Mouse (Mus musculus) CH12.LX (cell line): ENCODE measurements around the gene Gfod2. TPM values are rescaled to one million over a fixed set of nuclear protein-coding genes. Genes with fewer than 3 reads are reported as not detected.

Experiments
- DNase-seq: peaks from one replicate; pipeline ENCODE4 v3.0.0-alpha.2; 2013; ENCODE audit errors: extremely low read depth
- H3K27ac ChIP-seq: 2 replicates; pipeline ENCODE4 v1.5.1; 2012; ENCODE audit warnings: low read depth, mild to moderate bottlenecking, control low read depth, moderate library complexity; ENCODE audit not compliant: insufficient read depth
- H3K27me3 ChIP-seq: replicated peaks from 2 replicates; pipeline ENCODE3; 2012; ENCODE audit warnings: inconsistent platforms
- H3K36me3 ChIP-seq, 2 experiments: replicated peaks in 1 of 2; 2 replicates each; pipeline versions ENCODE3 to v1.6.1; 2012; ENCODE audit warnings: inconsistent platforms in 1 of 2, low read length in 1 of 2, mild to moderate bottlenecking in 1 of 2, mixed read lengths in 1 of 2, moderate library complexity in 1 of 2; ENCODE audit not compliant: control insufficient read depth in 1 of 2, insufficient read depth in 1 of 2
- H3K4me1 ChIP-seq, 2 experiments: 2 replicates each; pipeline ENCODE4 v1.6.1; 2012; ENCODE audit warnings: inconsistent platforms in 1 of 2, moderate library complexity in 1 of 2; ENCODE audit not compliant: insufficient read depth in 2 of 2, control insufficient read depth in 1 of 2
- H3K4me2 ChIP-seq: 2 replicates; pipeline ENCODE4 v1.6.1; 2012; ENCODE audit warnings: low read depth, mild to moderate bottlenecking, control low read depth; ENCODE audit not compliant: poor library complexity, insufficient read depth, severe bottlenecking
- H3K4me3 ChIP-seq, 3 experiments: fragments of 150-350 bp in 1 of 3; sonication (generic) in 1 of 3; replicated peaks in 1 of 3; 2 replicates each; pipeline versions ENCODE3 to v1.5.1; 2011 to 2012; ENCODE audit warnings: low read depth in 2 of 3, low read length in 2 of 3, mild to moderate bottlenecking in 2 of 3, moderate library complexity in 2 of 3, control low read depth in 1 of 3, improper control_type of control experiment in 1 of 3, inconsistent platforms in 1 of 3, mixed read lengths in 1 of 3; ENCODE audit not compliant: poor library complexity in 1 of 3
- H3K79me2 ChIP-seq: replicated peaks from 2 replicates; pipeline ENCODE4 v1.6.1; 2012; ENCODE audit warnings: mild to moderate bottlenecking, moderate library complexity; ENCODE audit not compliant: control insufficient read depth, poor library complexity, insufficient read depth, severe bottlenecking; ENCODE audit errors: extremely low read depth
- H3K9ac ChIP-seq: 2 replicates; pipeline ENCODE4 v1.6.1; 2012; ENCODE audit warnings: low read depth, mild to moderate bottlenecking, control low read depth, moderate library complexity; ENCODE audit not compliant: insufficient read depth
- H3K9me3 ChIP-seq: replicated peaks from 2 replicates; pipeline ENCODE3; 2012; ENCODE audit warnings: low read length, inconsistent platforms, mixed read lengths
- BHLHE40 ChIP-seq: IDR thresholded peaks from 2 replicates; pipeline ENCODE4 v1.6.1; 2011; ENCODE audit warnings: mild to moderate bottlenecking, low read depth, low read length, improper control_type of control experiment
- CHD2 ChIP-seq: IDR thresholded peaks from 2 replicates; pipeline ENCODE4 v1.6.1; 2011; ENCODE audit warnings: low read length, improper control_type of control experiment
- ELF1 ChIP-seq: IDR thresholded peaks from 2 replicates; pipeline ENCODE4 v1.6.1; 2014; ENCODE audit warnings: low read depth, mild to moderate bottlenecking, inconsistent platforms, low read length, improper control_type of control experiment
- GABPA ChIP-seq: IDR thresholded peaks from 2 replicates; pipeline ENCODE4 v1.6.1; 2012; ENCODE audit warnings: low read depth, low read length, improper control_type of control experiment, inconsistent platforms; ENCODE audit not compliant: insufficient replicate concordance
- JUN ChIP-seq: IDR thresholded peaks from 2 replicates; pipeline ENCODE4 v1.6.1; 2011; ENCODE audit warnings: low read depth, mild to moderate bottlenecking, low read length, improper control_type of control experiment, moderate library complexity; ENCODE audit not compliant: insufficient read depth
- KAT2A ChIP-seq: IDR thresholded peaks from 2 replicates; pipeline ENCODE4 v1.6.1; 2012; ENCODE audit warnings: low read length, improper control_type of control experiment, inconsistent platforms; ENCODE audit not compliant: insufficient replicate concordance
- MAX ChIP-seq: IDR thresholded peaks from 2 replicates; pipeline ENCODE4 v1.6.1; 2011; ENCODE audit warnings: low read length, improper control_type of control experiment
- MAZ ChIP-seq: IDR thresholded peaks from 2 replicates; pipeline ENCODE4 v1.6.1; 2012; ENCODE audit warnings: low read depth, mild to moderate bottlenecking, inconsistent platforms, low read length, improper control_type of control experiment, moderate library complexity
- MEF2A ChIP-seq: IDR thresholded peaks from 2 replicates; pipeline ENCODE4 v1.6.1; 2014; ENCODE audit warnings: low read depth, mild to moderate bottlenecking, inconsistent platforms, low read length, improper control_type of control experiment, borderline replicate concordance
- MYC ChIP-seq: IDR thresholded peaks from 2 replicates; pipeline ENCODE4 v1.6.1; 2011; ENCODE audit warnings: low read depth, mild to moderate bottlenecking, improper control_type of control experiment, low read length
- NELFE ChIP-seq: IDR thresholded peaks from 2 replicates; pipeline ENCODE4 v1.6.1; 2011; ENCODE audit warnings: low read depth, low read length, improper control_type of control experiment
- NRF1 ChIP-seq: IDR thresholded peaks from 2 replicates; pipeline ENCODE4 v1.6.1; 2014; ENCODE audit warnings: low read depth, mild to moderate bottlenecking, inconsistent platforms, low read length, improper control_type of control experiment, moderate library complexity
- PAX5 ChIP-seq: IDR thresholded peaks from 2 replicates; pipeline ENCODE4 v1.6.1; 2012; ENCODE audit warnings: low read length, inconsistent platforms, mixed read lengths
- POLR2AphosphoS2 ChIP-seq: IDR thresholded peaks from 2 replicates; pipeline ENCODE4 v1.6.1; 2011; ENCODE audit warnings: low read depth, low read length, improper control_type of control experiment
- RAD21 ChIP-seq: IDR thresholded peaks from 2 replicates; pipeline ENCODE4 v1.6.1; 2011; ENCODE audit warnings: low read depth, mild to moderate bottlenecking, low read length, improper control_type of control experiment, moderate library complexity
- SIN3A ChIP-seq: IDR thresholded peaks from 2 replicates; pipeline ENCODE4 v1.6.1; 2012; ENCODE audit warnings: low read length, improper control_type of control experiment, inconsistent platforms
- SMC3 ChIP-seq: IDR thresholded peaks from 2 replicates; pipeline ENCODE4 v1.6.1; 2011; ENCODE audit warnings: low read depth, low read length, improper control_type of control experiment
- TBP ChIP-seq: conservative IDR thresholded peaks from 2 replicates; pipeline ENCODE4 v1.6.1; 2011; ENCODE audit warnings: low read depth, low read length, improper control_type of control experiment
- UBTF ChIP-seq: IDR thresholded peaks from 2 replicates; pipeline ENCODE4 v1.6.1; 2012; ENCODE audit warnings: low read depth, mild to moderate bottlenecking, inconsistent platforms, low read length, improper control_type of control experiment, moderate library complexity
- USF1 ChIP-seq: IDR thresholded peaks from 2 replicates; pipeline ENCODE4 v1.6.1; 2014; ENCODE audit warnings: low read depth, mild to moderate bottlenecking, inconsistent platforms, low read length, improper control_type of control experiment
- ZC3H11A ChIP-seq: IDR thresholded peaks from 2 replicates; pipeline ENCODE4 v1.6.1; 2012; ENCODE audit warnings: low read depth, mild to moderate bottlenecking, inconsistent platforms, low read length, improper control_type of control experiment
- ZKSCAN1 ChIP-seq: IDR thresholded peaks from 2 replicates; pipeline ENCODE4 v1.6.1; 2012; ENCODE audit warnings: low read depth, inconsistent platforms, low read length, improper control_type of control experiment, borderline replicate concordance
- ZMIZ1 ChIP-seq: IDR thresholded peaks from 2 replicates; pipeline ENCODE4 v1.6.1; 2012; ENCODE audit warnings: low read depth, mild to moderate bottlenecking, inconsistent platforms, low read length, improper control_type of control experiment
- ZNF384 ChIP-seq: IDR thresholded peaks from 2 replicates; pipeline ENCODE4 v1.6.1; 2012; ENCODE audit warnings: low read depth, low read length, improper control_type of control experiment, inconsistent platforms
- dilution Hi-C: fragments of 300-500 bp; cut with MboI; formaldehyde crosslinking; loops from 2 replicates; pipeline ENCODE4 v1.14.3; 2020; ENCODE audit warnings: low sequenced_read_pairs; ENCODE audit not compliant: extremely low pct_unique_long_range_greater_than_20kb, extremely low pct_ligation_motif_present
- in situ Hi-C: fragments of 300-500 bp; cut with MboI; formaldehyde crosslinking; loops from 3 replicates; pipeline ENCODE4 v1.14.3; 2019; ENCODE audit warnings: low sequenced_read_pairs, low pct_ligation_motif_present, low pct_unique_long_range_greater_than_20kb, mixed read lengths
- polyA plus RNA-seq: library from polyadenylated mRNA; unstranded; fragments of >175 nt; gene quantifications from 2 replicates; pipeline ENCODE4 v1.2.1, GENCODE M21; 2012; ENCODE audit warnings: low read depth; ENCODE audit not compliant: insufficient read length
- total RNA-seq, 2 experiments: library from RNA; depleted of rRNA; stranded (reverse); fragments of 300-350 nt in 1 of 2; fragments of >200 nt in 1 of 2; gene quantifications; 2 replicates each; pipeline ENCODE4 v1.2.3; 2012 to 2014

Gfod2 gene
- total and polyA plus RNA-seq, 3 experiments = 1.7 to 3.1 (median 3.1) TPM

- Histone ChIP-seq H3K4me3 (no peak overlapping the region), H3K27me3 (no peaks in the 10 kb centered on the region), H3K36me3 (peaks cover 4 to 67% of the 10 kb centered on the region in 2 experiments), H3K4me1 (peaks cover 0 to 14% of the 10 kb centered on the region in 2 experiments; a peak in 1 of 4 replicates), H3K27ac (no peak overlapping the region), H3K4me2 (no peak overlapping the region), H3K9ac (no peak overlapping the region), H3K79me2 (no peaks in the 10 kb centered on the region), H3K9me3 (no peaks in the 10 kb centered on the region)
- dilution Hi-C loops = no loop called here
- in situ Hi-C loops = loop anchor here (5.0 kb wide), 1 partner anchor 33 kb away; no protein-coding TSS in a partner anchor
- no peak for DNase-seq
- TF ChIP-seq SIN3A (no peak), UBTF (no peak), ELF1 (no peak), ZMIZ1 (no peak), TBP (no peak), PAX5 (no peak), JUN (no peak), GABPA (no peak), ZKSCAN1 (no peak), USF1 (no peak), SMC3 (no peak)
These were observed 37.3 kb upstream of the Gfod2 start for GRCm38 (mm10) chr8:105795785-105796184.

DNA sequence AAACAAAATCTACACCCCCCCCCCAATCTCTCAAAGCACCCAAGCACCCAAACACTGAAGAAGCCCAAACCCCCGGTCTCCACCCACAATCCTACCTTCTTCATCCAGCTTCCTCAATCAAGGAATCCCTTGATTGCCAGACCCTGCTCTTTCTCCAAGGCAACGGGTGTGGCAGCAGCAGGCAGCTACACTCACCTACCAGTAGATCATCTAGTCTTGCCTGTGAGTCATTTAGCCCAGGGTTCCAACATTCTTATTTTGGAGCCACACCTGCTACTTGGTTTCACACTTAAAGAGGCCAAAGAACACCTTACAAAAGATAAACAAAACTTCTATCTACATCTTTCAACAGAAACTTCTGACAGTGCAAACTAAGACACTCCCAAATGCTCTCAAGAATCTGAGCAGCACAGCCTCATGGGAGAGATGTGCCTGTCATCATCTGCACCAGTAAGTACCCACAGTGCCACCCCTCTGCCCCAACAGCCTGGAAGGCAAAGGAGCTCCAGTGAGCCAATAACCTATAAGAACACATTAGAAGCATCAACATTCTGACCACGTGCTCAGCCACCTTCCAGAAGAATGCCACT is 35.6 kb upstream of the Gfod2 start:
- Histone ChIP-seq H3K36me3 (peaks cover 4 to 73% of the 10 kb centered on the region in 2 experiments), H3K4me1 (peaks cover 0 to 16% of the 10 kb centered on the region in 2 experiments; a peak in 1 of 4 replicates), H3K4me3 (no peak overlapping the region), H3K4me2 (no peak overlapping the region), H3K9ac (no peak overlapping the region), H3K9me3 (no peaks in the 10 kb centered on the region), H3K27ac (no peak overlapping the region), H3K27me3 (no peaks in the 10 kb centered on the region), H3K79me2 (no peaks in the 10 kb centered on the region)
- dilution Hi-C loops = no loop called here
- no peak for DNase-seq
- TF ChIP-seq ELF1 (no peak), CHD2 (no peak), ZC3H11A (no peak), USF1 (no peak), NELFE (no peak), POLR2AphosphoS2 (no peak), KAT2A (no peak), MEF2A (no peak), ZNF384 (no peak), GABPA (no peak), NRF1 (no peak), MYC (no peak), MAZ (no peak), MAX (no peak), RAD21 (no peak), BHLHE40 (no peak), ZMIZ1 (no peak)
- in situ Hi-C loops = no loop called here
